Mouse (Mus musculus) CH12.LX (cell line): ENCODE measurements around the gene Il1r2.

ENCODE experiments used
- BHLHE40 ChIP-seq: IDR thresholded peaks from 2 replicates; pipeline ENCODE4 v1.6.1; 2011; ENCODE audit warnings: mild to moderate bottlenecking, low read depth, low read length, improper control_type of control experiment
- CHD2 ChIP-seq: IDR thresholded peaks from 2 replicates; pipeline ENCODE4 v1.6.1; 2011; ENCODE audit warnings: low read length, improper control_type of control experiment
- CTCF ChIP-seq, 2 experiments: IDR thresholded peaks in 1 of 2; conservative IDR thresholded peaks in 1 of 2; 2 replicates each; pipeline ENCODE4 v1.5.1; 2011 to 2012; ENCODE audit warnings: low read depth in 2 of 2, low read length in 2 of 2, improper control_type of control experiment in 1 of 2, inconsistent platforms in 1 of 2, mild to moderate bottlenecking in 1 of 2, moderate library complexity in 1 of 2
- EP300 ChIP-seq: IDR thresholded peaks from 2 replicates; pipeline ENCODE4 v1.6.1; 2011; ENCODE audit warnings: low read length, improper control_type of control experiment
- HCFC1 ChIP-seq: IDR thresholded peaks from 2 replicates; pipeline ENCODE4 v1.6.1; 2012; ENCODE audit warnings: low read depth, mild to moderate bottlenecking, inconsistent platforms, low read length, improper control_type of control experiment
- KAT2A ChIP-seq: IDR thresholded peaks from 2 replicates; pipeline ENCODE4 v1.6.1; 2012; ENCODE audit warnings: low read length, improper control_type of control experiment, inconsistent platforms; ENCODE audit not compliant: insufficient replicate concordance
- MAFK ChIP-seq: IDR thresholded peaks from 2 replicates; pipeline ENCODE4 v1.6.1; 2011; ENCODE audit warnings: low read length, improper control_type of control experiment; ENCODE audit not compliant: insufficient replicate concordance
- MYC ChIP-seq: IDR thresholded peaks from 2 replicates; pipeline ENCODE4 v1.6.1; 2011; ENCODE audit warnings: low read depth, mild to moderate bottlenecking, improper control_type of control experiment, low read length
- POLR2A ChIP-seq: IDR thresholded peaks from 2 replicates; pipeline ENCODE4 v1.6.1; 2011; ENCODE audit warnings: low read depth, mild to moderate bottlenecking, improper control_type of control experiment, low read length
- POLR2AphosphoS2 ChIP-seq: IDR thresholded peaks from 2 replicates; pipeline ENCODE4 v1.6.1; 2011; ENCODE audit warnings: low read depth, low read length, improper control_type of control experiment
- RCOR1 ChIP-seq: conservative IDR thresholded peaks from 2 replicates; pipeline ENCODE4 v1.6.1; 2012; ENCODE audit warnings: low read depth, mild to moderate bottlenecking, inconsistent platforms, low read length, improper control_type of control experiment
- UBTF ChIP-seq: IDR thresholded peaks from 2 replicates; pipeline ENCODE4 v1.6.1; 2012; ENCODE audit warnings: low read depth, mild to moderate bottlenecking, inconsistent platforms, low read length, improper control_type of control experiment, moderate library complexity
- ZMIZ1 ChIP-seq: IDR thresholded peaks from 2 replicates; pipeline ENCODE4 v1.6.1; 2012; ENCODE audit warnings: low read depth, mild to moderate bottlenecking, inconsistent platforms, low read length, improper control_type of control experiment
- ZNF384 ChIP-seq: IDR thresholded peaks from 2 replicates; pipeline ENCODE4 v1.6.1; 2012; ENCODE audit warnings: low read depth, low read length, improper control_type of control experiment, inconsistent platforms

- TF ChIP-seq MAFK (peak; percentile 38; the same call in 1 of the 2 replicates), ZNF384 (no peak), CTCF (conservative IDR thresholded peaks at IDR 0.05 in 1 of 2, IDR thresholded peaks at IDR 0.05 in 1 of 2; ENCODE audit: low read depth in 2 of 2, low read length in 2 of 2) (no peak), RCOR1 (no peak), MYC (no peak), POLR2A (no peak), POLR2AphosphoS2 (no peak), HCFC1 (no peak), ZMIZ1 (no peak), EP300 (no peak), BHLHE40 (no peak), KAT2A (no peak), UBTF (no peak), CHD2 (no peak)
Observed at GRCm38 (mm10) chr1:40033743-40034420, 40.0 kb upstream of the Il1r2 start.
